23 mouse cellular contexts compared by ENCODE assay signal in genomic region chr6:23124823-23125222, GRCm38 (mm10).
"Had no signal": no experiment of that assay in that cellular context is flagged by ENCODE, and none has a peak within 500 bp of the region (broad histone marks: within the 10 kb centered on the region; RNA-seq: fewer than 3 reads in every experiment).

No protein-coding gene starts in this region.

- DNase-seq: forebrain, postnatal 0 days; gastrocnemius, postnatal 14 days; gastrocnemius, postnatal 36 days; heart, adult 11 months; heart, adult 2 months; heart, postnatal 14 days; heart, postnatal 36 days; kidney, adult 11 months; kidney, adult 8-10 months; kidney, postnatal 14 days; kidney, postnatal 36 days; layer of hippocampus, adult 9-11 months; layer of hippocampus, postnatal 36 days; left cerebral cortex, postnatal 4 days had no signal

- H3K9ac ChIP-seq: forebrain, embryonic 15.5 days; forebrain, postnatal 0 days; heart, embryonic 13.5 days; heart, embryonic 15.5 days; hindbrain, embryonic 13.5 days; hindbrain, embryonic 15.5 days; limb, embryonic 13.5 days had no signal

- H3K4me2 ChIP-seq: forebrain, embryonic 15.5 days; heart, embryonic 11.5 days; heart, embryonic 13.5 days; heart, embryonic 15.5 days; hindbrain, embryonic 13.5 days; hindbrain, embryonic 15.5 days; limb, embryonic 13.5 days had no signal

- H3K4me3 ChIP-seq: forebrain, embryonic 15.5 days; heart, adult 2 months; heart, embryonic 13.5 days; heart, embryonic 15.5 days; hindbrain, embryonic 13.5 days; hindbrain, embryonic 15.5 days; limb, embryonic 13.5 days had no signal

- H3K36me3 ChIP-seq: forebrain, embryonic 15.5 days; heart, embryonic 13.5 days; heart, embryonic 15.5 days; hindbrain, embryonic 13.5 days; hindbrain, embryonic 15.5 days; limb, embryonic 13.5 days had no signal

- H3K9me3 ChIP-seq: forebrain, embryonic 15.5 days; heart, embryonic 13.5 days; heart, embryonic 15.5 days; hindbrain, embryonic 13.5 days; hindbrain, embryonic 15.5 days; limb, embryonic 13.5 days had no signal

- H3K4me1 ChIP-seq: forebrain, embryonic 15.5 days; heart, embryonic 13.5 days; heart, embryonic 15.5 days; hindbrain, embryonic 13.5 days; hindbrain, embryonic 15.5 days had no signal

- H3K27me3 ChIP-seq: forebrain, embryonic 15.5 days; heart, embryonic 13.5 days; heart, embryonic 15.5 days; hindbrain, embryonic 13.5 days; hindbrain, embryonic 15.5 days; limb, embryonic 13.5 days had no signal

- ATAC-seq: forebrain, embryonic 15.5 days; forebrain, postnatal 0 days; hindbrain, postnatal 0 days; intestine, embryonic 16.5 days had no signal

- H3K27ac ChIP-seq: forebrain, embryonic 15.5 days; heart, adult 2 months; heart, embryonic 13.5 days; heart, embryonic 15.5 days; hindbrain, embryonic 13.5 days; hindbrain, embryonic 15.5 days; hindbrain, postnatal 0 days; limb, embryonic 13.5 days had no signal
